Mouse (Mus musculus): ENCODE measurements around the gene Eif4g1. TPM values are rescaled to one million over a fixed set of nuclear protein-coding genes. Genes with fewer than 3 reads are reported as not detected.
A peak's percentile ranks its signal among the peaks of the same experiment; 100 is the strongest.

Gene Eif4g1
- total and polyA plus RNA-seq, 2 experiments from 2014 or later, result 74.6 to 296 TPM

DNA sequence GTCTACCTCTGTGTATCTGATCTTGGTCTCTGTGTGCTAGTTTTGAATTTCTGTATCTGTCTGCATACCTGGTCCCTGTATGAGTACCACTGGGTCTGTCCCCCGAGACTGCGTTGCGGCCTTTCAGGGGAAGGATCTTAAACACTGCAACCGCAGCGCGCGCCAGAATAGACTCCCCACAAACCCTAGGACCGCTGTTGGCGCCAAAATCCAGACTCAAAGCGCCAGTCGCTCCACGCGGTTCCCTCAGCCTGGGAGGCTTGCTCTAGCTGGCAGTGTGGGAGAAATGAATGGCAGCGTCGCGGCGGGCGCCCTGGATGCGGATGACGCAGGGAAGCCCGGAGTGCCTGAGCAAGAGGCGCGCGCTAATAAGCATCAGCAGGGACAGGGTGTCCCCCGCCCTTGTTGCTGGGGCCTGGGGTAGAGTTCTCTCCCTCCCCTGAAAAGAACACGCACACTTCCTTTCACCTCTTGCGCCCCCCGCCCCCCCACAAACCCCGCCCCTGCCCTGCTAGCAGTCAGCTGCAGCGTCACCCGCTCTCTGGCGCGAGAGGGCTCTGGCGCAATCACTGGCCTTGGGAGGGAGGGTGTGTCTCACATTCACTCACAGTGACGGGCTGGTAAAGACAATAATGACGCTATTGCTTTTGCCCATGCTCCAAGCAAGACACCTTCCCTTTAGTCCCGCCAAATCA is 46.0 kb upstream of the Eif4g1 start:
- Histone ChIP-seq H3K4me3 (ENCODE audit: low read depth, low read length) (peak overlapping the region; percentile 72), H3K27ac (ENCODE audit: low read depth) (peak overlapping the region; percentile 2; the same call in 1 of the 2 replicates), H3K4me1 (ENCODE audit: control insufficient read depth, insufficient read depth) (peaks cover 24% of the 10 kb centered on the region; the same call in 1 of the 2 replicates), H3K9me3 (replicated peaks; ENCODE audit: control insufficient read depth, low read length) (no peaks in the 10 kb centered on the region), H3K9ac (replicated peaks; ENCODE audit: low read depth, low read length) (no peak overlapping the region), H3K27me3 (ENCODE audit: control insufficient read depth, insufficient read depth, low read length) (peaks cover 53% of the 10 kb centered on the region), H3K4me2 (ENCODE audit: low read depth, low read length) (peak overlapping the region; percentile 94), H3K36me3 (replicated peaks; ENCODE audit: control insufficient read depth, insufficient read depth, low read length) (no peaks in the 10 kb centered on the region)
- TF ChIP-seq CTCF (IDR thresholded peaks at IDR 0.05; ENCODE audit: low read depth), result no peak
- peak; percentile 7 for DNase-seq (ENCODE audit: low spot score)
- under 1% methylated on average over 35 of the region's 37 CpGs for WGBS
- ATAC-seq (ENCODE audit: insufficient read depth, low read depth), result peak; percentile 37

DNA sequence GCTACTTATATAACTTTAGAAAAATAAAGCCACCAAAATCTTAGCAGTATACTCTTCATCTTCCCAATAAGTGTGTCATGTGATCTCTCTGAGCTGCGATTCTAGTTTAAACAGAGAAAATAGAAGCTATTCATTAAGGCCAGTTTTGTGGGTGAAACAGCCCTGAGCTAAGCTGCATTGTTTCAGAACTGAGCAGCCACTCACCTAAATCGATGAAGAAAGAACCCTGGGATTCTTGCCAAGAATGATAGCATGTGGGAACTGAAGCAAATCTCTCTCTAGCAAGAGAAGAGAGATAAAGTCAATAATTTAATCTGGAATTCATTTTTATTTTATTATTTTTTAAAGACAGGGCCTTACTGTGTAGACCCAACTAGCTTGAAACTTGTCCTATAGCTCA is 44.9 kb upstream of the Eif4g1 start:
- no peak overlapping the region for H3K9ac ChIP-seq (replicated peaks; ENCODE audit: low read depth, low read length)
- H3K4me1 ChIP-seq (ENCODE audit: control insufficient read depth, insufficient read depth), result peaks cover 24% of the 10 kb centered on the region; the same call in 1 of the 2 replicates
- no peak overlapping the region for H3K4me2 ChIP-seq (ENCODE audit: low read depth, low read length)
- H3K4me3 ChIP-seq (ENCODE audit: low read depth, low read length), result no peak overlapping the region
- no peak overlapping the region for H3K27ac ChIP-seq (ENCODE audit: low read depth)
- ATAC-seq (ENCODE audit: insufficient read depth, low read depth), result no peak
- H3K9me3 ChIP-seq (replicated peaks; ENCODE audit: control insufficient read depth, low read length), result no peaks in the 10 kb centered on the region
- TF ChIP-seq EP300 (IDR thresholded peaks at IDR 0.05; ENCODE audit: low read depth) (no peak), CTCF (IDR thresholded peaks at IDR 0.05; ENCODE audit: low read depth) (no peak)
- 44% methylated on average over 2 of the region's 2 CpGs for WGBS
- H3K36me3 ChIP-seq (replicated peaks; ENCODE audit: control insufficient read depth, insufficient read depth, low read length), result no peaks in the 10 kb centered on the region
- no peak for DNase-seq (ENCODE audit: low spot score)
- H3K27me3 ChIP-seq (ENCODE audit: control insufficient read depth, insufficient read depth, low read length), result peaks cover 54% of the 10 kb centered on the region

DNA sequence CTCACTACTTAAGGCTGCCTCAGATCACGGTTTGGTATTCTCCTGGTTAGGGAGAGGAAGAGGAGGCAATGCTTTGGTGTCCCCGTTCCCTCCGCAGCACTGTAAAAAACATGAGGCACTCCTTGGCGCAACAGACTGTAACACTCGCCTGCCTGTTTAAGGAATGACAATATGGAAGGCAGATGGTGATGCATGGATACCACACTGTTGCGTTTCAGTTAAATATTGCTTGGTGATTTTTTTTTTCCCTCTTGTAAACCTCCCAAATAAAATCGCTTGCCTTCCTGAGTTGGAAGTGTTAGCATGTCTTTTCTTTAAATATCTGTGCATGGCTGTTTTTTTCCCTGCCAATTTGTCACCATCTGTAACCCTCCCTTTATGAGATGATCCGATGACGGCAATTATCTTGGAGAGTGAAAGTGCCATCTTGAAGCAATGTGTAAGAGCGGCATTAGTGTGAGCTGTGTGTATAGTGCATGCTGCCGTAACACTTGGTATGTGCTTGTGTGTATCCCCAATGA is 39.2 kb upstream of the Eif4g1 start:
- H3K27ac ChIP-seq (ENCODE audit: low read depth), result no peak overlapping the region
- no peaks in the 10 kb centered on the region for H3K36me3 ChIP-seq (replicated peaks; ENCODE audit: control insufficient read depth, insufficient read depth, low read length)
- ATAC-seq (ENCODE audit: insufficient read depth, low read depth) (no peak), DNase-seq (ENCODE audit: low spot score) (no peak)
- H3K27me3 ChIP-seq (ENCODE audit: control insufficient read depth, insufficient read depth, low read length), result peaks cover 28% of the 10 kb centered on the region
- no peak overlapping the region for H3K9ac ChIP-seq (replicated peaks; ENCODE audit: low read depth, low read length)
- 49% methylated on average over 11 of the region's 11 CpGs for WGBS
- H3K4me3 ChIP-seq (ENCODE audit: low read depth, low read length), result no peak overlapping the region
- H3K4me1 ChIP-seq (ENCODE audit: control insufficient read depth, insufficient read depth), result peaks cover 3% of the 10 kb centered on the region; the same call in 1 of the 2 replicates
- no peak overlapping the region for H3K4me2 ChIP-seq (ENCODE audit: low read depth, low read length)
- no peak for TF ChIP-seq CTCF (IDR thresholded peaks at IDR 0.05; ENCODE audit: low read depth)
- no peak for TF ChIP-seq EP300 (IDR thresholded peaks at IDR 0.05; ENCODE audit: low read depth)
- H3K9me3 ChIP-seq (replicated peaks; ENCODE audit: control insufficient read depth, low read length), result no peaks in the 10 kb centered on the region

DNA sequence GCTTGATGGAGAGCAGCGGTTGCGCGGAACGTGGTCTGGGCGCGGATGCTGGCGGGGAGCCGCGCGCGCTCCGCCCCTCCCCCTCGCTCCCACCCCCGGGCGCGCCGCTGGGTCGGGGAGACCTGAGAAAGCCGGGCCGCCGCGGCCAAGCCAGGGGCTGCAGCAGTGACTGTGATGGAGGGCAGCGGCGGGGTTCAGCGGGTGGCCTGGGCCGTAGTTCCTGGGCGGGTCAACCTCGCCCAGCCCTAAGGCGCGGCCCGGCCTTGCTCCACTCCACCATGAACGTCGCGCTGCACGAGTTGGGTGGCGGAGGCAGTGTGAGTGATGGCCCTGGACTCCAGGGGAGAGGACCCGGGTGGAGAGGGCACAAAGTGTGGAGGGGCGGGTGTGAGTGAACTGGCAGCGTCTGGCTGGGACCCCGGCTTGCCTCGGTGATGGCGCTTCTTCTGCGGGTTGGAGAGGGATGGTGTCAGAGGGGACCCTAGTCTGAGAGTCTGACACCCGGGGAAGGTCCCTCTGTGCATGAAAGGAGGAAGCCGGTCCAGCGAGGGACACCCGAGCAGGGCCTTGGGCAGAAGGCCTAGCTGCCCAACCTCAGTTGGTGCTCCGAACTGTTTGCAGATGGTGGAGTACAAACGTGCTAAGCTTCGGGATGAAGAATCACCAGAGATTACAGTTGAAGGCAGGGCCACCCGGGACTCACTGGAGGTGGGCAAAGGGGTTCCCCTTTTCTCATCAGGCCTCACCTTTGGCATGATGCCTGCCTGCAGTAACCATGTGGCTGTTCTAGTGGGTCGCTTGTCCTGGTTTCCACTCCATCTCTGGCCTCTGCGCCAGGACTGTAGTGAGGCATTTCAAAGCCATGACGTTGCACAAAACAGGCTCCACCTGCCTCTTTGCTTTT is 38.1 kb upstream of the Eif4g1 start, which contains the start of gene Ece2:
TSS of gene Ece2 (plus strand) at position 98 of the 904 bp plus-strand sequence.
- ATAC-seq (ENCODE audit: insufficient read depth, low read depth) (no peak), DNase-seq (ENCODE audit: low spot score) (no peak)
- Histone ChIP-seq H3K9ac (replicated peaks; ENCODE audit: low read depth, low read length) (no peak within 1 kb of the TSS), H3K4me1 (ENCODE audit: control insufficient read depth, insufficient read depth) (peaks cover 3% of the 10 kb centered on the region; the same call in 1 of the 2 replicates), H3K9me3 (replicated peaks; ENCODE audit: control insufficient read depth, low read length) (no peaks in the 10 kb centered on the region), H3K4me2 (ENCODE audit: low read depth, low read length) (peak within 1 kb of the TSS; percentile 81), H3K36me3 (replicated peaks; ENCODE audit: control insufficient read depth, insufficient read depth, low read length) (no peaks in the 10 kb centered on the region), H3K27ac (ENCODE audit: low read depth) (no peak within 1 kb of the TSS), H3K4me3 (ENCODE audit: low read depth, low read length) (peak within 1 kb of the TSS; percentile 52), H3K27me3 (ENCODE audit: control insufficient read depth, insufficient read depth, low read length) (peaks cover 28% of the 10 kb centered on the region)
- WGBS, result 10% methylated on average over 52 of the region's 54 CpGs
- TF ChIP-seq EP300 (IDR thresholded peaks at IDR 0.05; ENCODE audit: low read depth) (no peak), CTCF (IDR thresholded peaks at IDR 0.05; ENCODE audit: low read depth) (no peak)

DNA sequence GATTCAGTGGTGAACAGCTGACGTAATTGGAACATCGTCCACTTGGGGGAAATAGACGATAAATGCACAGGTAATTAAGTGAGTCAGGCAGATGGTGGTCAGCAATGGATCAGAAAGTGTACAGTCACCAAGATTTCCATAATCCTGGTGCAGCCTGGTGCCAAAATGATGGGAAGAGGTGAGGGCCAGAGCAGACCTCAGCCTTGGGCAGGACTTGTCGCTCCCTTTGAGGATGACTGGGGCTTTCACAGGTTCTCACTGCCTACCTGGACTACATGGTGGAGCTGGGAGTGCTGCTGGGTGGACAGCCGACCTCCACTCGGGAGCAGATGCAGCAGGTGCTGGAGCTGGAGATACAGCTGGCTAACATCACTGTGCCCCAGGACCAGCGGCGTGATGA is 30.7 kb upstream of the Eif4g1 start:
- TF ChIP-seq EP300 (IDR thresholded peaks at IDR 0.05; ENCODE audit: low read depth), result no peak
- no peak for TF ChIP-seq CTCF (IDR thresholded peaks at IDR 0.05; ENCODE audit: low read depth)
- no peaks in the 10 kb centered on the region for H3K4me1 ChIP-seq (ENCODE audit: control insufficient read depth, insufficient read depth)
- no peaks in the 10 kb centered on the region for H3K9me3 ChIP-seq (replicated peaks; ENCODE audit: control insufficient read depth, low read length)
- H3K27me3 ChIP-seq (ENCODE audit: control insufficient read depth, insufficient read depth, low read length), result no peaks in the 10 kb centered on the region
- no peak overlapping the region for H3K9ac ChIP-seq (replicated peaks; ENCODE audit: low read depth, low read length)
- DNase-seq (ENCODE audit: low spot score) (no peak), ATAC-seq (ENCODE audit: insufficient read depth, low read depth) (no peak)
- no peaks in the 10 kb centered on the region for H3K36me3 ChIP-seq (replicated peaks; ENCODE audit: control insufficient read depth, insufficient read depth, low read length)
- no peak overlapping the region for H3K4me2 ChIP-seq (ENCODE audit: low read depth, low read length)
- WGBS, result 57% methylated on average over 8 of the region's 8 CpGs
- no peak overlapping the region for H3K27ac ChIP-seq (ENCODE audit: low read depth)
- H3K4me3 ChIP-seq (ENCODE audit: low read depth, low read length), result no peak overlapping the region

Data from heart, postnatal 0 days (tissue).